Comparison of ENCODE assay signal across 31 mouse cellular contexts in genomic region chr19:4244775-4245174, GRCm38 (mm10). TPM values are rescaled to one million over a fixed set of nuclear protein-coding genes. Genes with fewer than 3 reads are reported as not detected.
"Had no signal": no experiment of that assay in that cellular context is flagged by ENCODE, and none has a peak within 500 bp of the region (broad histone marks: within the 10 kb centered on the region; RNA-seq: fewer than 3 reads in every experiment).

No protein-coding gene starts in this region.

- H3K9me3 ChIP-seq: heart, embryonic 10.5 days; hindbrain, embryonic 10.5 days; hindbrain, embryonic 12.5 days; intestine, embryonic 15.5 days; kidney, embryonic 15.5 days; limb, embryonic 13.5 days; limb, embryonic 15.5 days; liver, embryonic 13.5 days; liver, embryonic 15.5 days had no signal

- H3K27ac ChIP-seq: gastrocnemius, adult 2 months; heart, embryonic 10.5 days; hindbrain, embryonic 10.5 days; hindbrain, embryonic 12.5 days; hindbrain, embryonic 14.5 days; intestine, embryonic 15.5 days; kidney, embryonic 15.5 days; kidney, postnatal 0 days; limb, embryonic 13.5 days; limb, embryonic 15.5 days; liver, embryonic 13.5 days; liver, embryonic 15.5 days had no signal

- H3K9ac ChIP-seq: heart, embryonic 12.5 days; hindbrain, embryonic 12.5 days; hindbrain, embryonic 14.5 days; intestine, embryonic 15.5 days; kidney, embryonic 15.5 days; limb, embryonic 13.5 days; limb, embryonic 15.5 days; liver, embryonic 13.5 days; liver, embryonic 15.5 days had no signal

- ATAC-seq: hindbrain, embryonic 16.5 days; inflammation-experienced regulatory T-cells, adult 6 months; intestine, embryonic 15.5 days had no signal

- DNase-seq: gastrocnemius, adult 2 months; gastrocnemius, postnatal 10 days; gastrocnemius, postnatal 25 days; heart, postnatal 10 days; heart, postnatal 4 days; kidney, adult 18-20 months; kidney, adult 8-10 months; kidney, postnatal 14 days; kidney, postnatal 36 days; layer of hippocampus, adult 9-11 months; layer of hippocampus, postnatal 36 days; left cerebral cortex, postnatal 4 days; liver, embryonic 13.5 days had no signal

- H3K4me1 ChIP-seq: heart, embryonic 12.5 days; hindbrain, embryonic 10.5 days; hindbrain, embryonic 12.5 days; intestine, embryonic 15.5 days; limb, embryonic 15.5 days had no signal

- H3K4me3 ChIP-seq: gastrocnemius, adult 2 months; heart, embryonic 10.5 days; heart, embryonic 12.5 days; hindbrain, embryonic 10.5 days; hindbrain, embryonic 12.5 days; intestine, embryonic 15.5 days; kidney, embryonic 15.5 days; limb, embryonic 13.5 days; limb, embryonic 15.5 days; liver, embryonic 13.5 days; liver, embryonic 15.5 days had no signal

- H3K4me2 ChIP-seq: heart, embryonic 12.5 days; hindbrain, embryonic 12.5 days; hindbrain, embryonic 14.5 days; intestine, embryonic 15.5 days; kidney, embryonic 15.5 days; limb, embryonic 13.5 days; limb, embryonic 15.5 days; liver, embryonic 13.5 days; liver, embryonic 15.5 days had no signal

- H3K36me3 ChIP-seq: heart, embryonic 10.5 days; heart, embryonic 12.5 days; hindbrain, embryonic 10.5 days; hindbrain, embryonic 12.5 days; intestine, embryonic 15.5 days; kidney, embryonic 15.5 days; limb, embryonic 13.5 days; limb, embryonic 15.5 days; liver, embryonic 13.5 days; liver, embryonic 15.5 days had no signal

- H3K27me3 ChIP-seq: hindbrain, embryonic 12.5 days; intestine, embryonic 15.5 days; kidney, embryonic 15.5 days; limb, embryonic 13.5 days; limb, embryonic 15.5 days; liver, embryonic 15.5 days had no signal

RNA-seq across cellular contexts. Expression of gene AC109138.7, which starts 30.6 kb away (rescaled TPM):
- polyA plus RNA-seq: heart, embryonic 10.5 days; heart, embryonic 12.5 days; heart, embryonic 14.5 days; heart, embryonic 16.5 days; hindbrain, embryonic 10.5 days; hindbrain, embryonic 12.5 days; hindbrain, embryonic 14.5 days; hindbrain, embryonic 16.5 days; inflammation-experienced regulatory T-cells, adult 6 months; intestine, embryonic 15.5 days; kidney, embryonic 15.5 days; kidney, postnatal 0 days; large intestine, adult 2 months; limb, embryonic 11.5 days; limb, embryonic 13.5 days; limb, embryonic 15.5 days; liver, adult 2 months; liver, embryonic 13.5 days; liver, embryonic 15.5 days had no signal
